Mouse (Mus musculus) liver, postnatal 0 days (tissue): ENCODE results near the gene Ntpcr.

Experiments used
- CTCF ChIP-seq: sonication (generic); IDR thresholded peaks from 2 replicates; pipeline ENCODE4 v1.5.1; 2016; ENCODE audit warnings: antibody characterized with exemption, low read depth
- EP300 ChIP-seq: IDR thresholded peaks from 2 replicates; pipeline ENCODE4 v1.6.1; 2016; ENCODE audit warnings: antibody characterized with exemption, low read depth, mild to moderate bottlenecking

GRCm38 (mm10) chr8:125759022-125759421 lies 29.3 kb downstream of the Ntpcr start:
- TF ChIP-seq CTCF = peak; percentile 67
- TF ChIP-seq EP300 = no peak
